Mouse (Mus musculus) intestine, embryonic 14.5 days (tissue): ENCODE results near the gene Wapl. TPM values are rescaled to one million over a fixed set of nuclear protein-coding genes. Genes with fewer than 3 reads are reported as not detected.

ENCODE experiments used
- ATAC-seq: fragments of 200-750 bp; cut with Nextera tagmentation; replicated peaks from 2 replicates; pipeline ENCODE4 v1.8.0; 2017; ENCODE audit warnings: low read depth, moderate number of reproducible peaks, moderate TSS enrichment, moderate library complexity; ENCODE audit not compliant: low FRiP score, low TSS enrichment
- DNase-seq: peaks from one replicate; pipeline ENCODE4 v3.0.0-alpha.2; 2018; ENCODE audit warnings: low spot score
- H3K27ac ChIP-seq: fragments of 300-500 bp; sonication (generic); 2 replicates; pipeline ENCODE4 v1.5.1; 2014; ENCODE audit warnings: low read depth, mild to moderate bottlenecking, control low read depth
- H3K27me3 ChIP-seq: fragments of 300-500 bp; sonication (generic); replicated peaks from 2 replicates; pipeline ENCODE4 v1.6.1; 2014; ENCODE audit warnings: low read length, control low read depth; ENCODE audit not compliant: control insufficient read depth, insufficient read depth
- H3K36me3 ChIP-seq: fragments of 300-500 bp; sonication (generic); 2 replicates; pipeline ENCODE4 v1.6.1; 2014; ENCODE audit warnings: low read length, control low read depth; ENCODE audit not compliant: control insufficient read depth, insufficient read depth
- H3K4me1 ChIP-seq: fragments of 300-500 bp; sonication (generic); replicated peaks from 2 replicates; pipeline ENCODE4 v1.6.1; 2014; ENCODE audit warnings: low read length, control low read depth, mixed read lengths; ENCODE audit not compliant: control insufficient read depth, insufficient read depth
- H3K4me2 ChIP-seq: fragments of 300-500 bp; sonication (generic); 2 replicates; pipeline ENCODE4 v1.6.1; 2014; ENCODE audit warnings: low read length
- H3K4me3 ChIP-seq: fragments of 300-500 bp; sonication (generic); 2 replicates; pipeline ENCODE4 v1.5.1; 2014; ENCODE audit warnings: low read depth, low read length, control low read depth, mixed read lengths
- H3K9ac ChIP-seq: fragments of 300-500 bp; sonication (generic); 2 replicates; pipeline ENCODE4 v1.6.1; 2014; ENCODE audit warnings: mild to moderate bottlenecking, low read length
- H3K9me3 ChIP-seq: fragments of 300-500 bp; sonication (generic); 2 replicates; pipeline ENCODE4 v1.6.1; 2016; ENCODE audit warnings: low read length, control low read depth; ENCODE audit not compliant: control insufficient read depth
- WGBS: fragments of 180-500 bp; shearing (Covaris S2); extraction: QIAGEN DNeasy Blood & Tissue Kit; methylation state at CpG from one replicate; pipeline ENCODE4 v1.1.7; 2014; 5-methylcytosine and 5-hydroxymethylcytosine counted together
- polyA plus RNA-seq: library from polyadenylated mRNA; unstranded; fragments of >200 nt; fragmentation: Nextera tagmentation; extraction: Ambion mirVana; gene quantifications from 2 replicates; pipeline ENCODE4 v1.2.1, GENCODE M21; 2014

The Wapl gene
- polyA plus RNA-seq, 1 experiment from 2014 or later: 29.7 TPM

GRCm38 (mm10) chr14:34763771-34764539 is 90.2 kb downstream of the Wapl start:
- H3K9me3 ChIP-seq: no peaks in the 10 kb centered on the region
- H3K4me1 ChIP-seq: peaks cover 4% of the 10 kb centered on the region
- ATAC-seq: no peak
- no peaks in the 10 kb centered on the region for H3K36me3 ChIP-seq
- 32% methylated on average over 10 of the region's 10 CpGs for WGBS
- H3K4me3 ChIP-seq: no peak overlapping the region
- H3K27ac ChIP-seq: no peak overlapping the region
- H3K9ac ChIP-seq: no peak overlapping the region
- DNase-seq: no peak
- H3K27me3 ChIP-seq: no peaks in the 10 kb centered on the region
- H3K4me2 ChIP-seq: no peak overlapping the region

GRCm38 (mm10) chr14:34764908-34765307 is 91.2 kb downstream of the Wapl start:
- DNase-seq (no peak), ATAC-seq (no peak)
- 0 out of 2 replicates have a peak, but pooled peaks cover 6% of the 10 kb centered on the region for H3K27me3 ChIP-seq
- WGBS: 80% methylated on average over 9 of the region's 9 CpGs
- H3K4me3 ChIP-seq: no peak overlapping the region
- no peaks in the 10 kb centered on the region for H3K36me3 ChIP-seq
- H3K27ac ChIP-seq: no peak overlapping the region
- peaks cover 4% of the 10 kb centered on the region for H3K4me1 ChIP-seq
- H3K4me2 ChIP-seq: no peak overlapping the region
- H3K9me3 ChIP-seq: no peaks in the 10 kb centered on the region
- no peak overlapping the region for H3K9ac ChIP-seq

- Histone ChIP-seq H3K4me2 (no peak overlapping the region), H3K36me3 (no peaks in the 10 kb centered on the region), H3K27me3 (0 out of 2 replicates have a peak, but pooled peaks cover 10% of the 10 kb centered on the region), H3K27ac (no peak overlapping the region), H3K4me1 (peaks cover 4% of the 10 kb centered on the region), H3K9me3 (no peaks in the 10 kb centered on the region), H3K9ac (no peak overlapping the region), H3K4me3 (no peak overlapping the region)
- ATAC-seq (no peak), DNase-seq (no peak)
- WGBS: 93% methylated on average over 7 of the region's 7 CpGs
These were observed 91.7 kb downstream of the Wapl start for GRCm38 (mm10) chr14:34765380-34765779.

GRCm38 (mm10) chr14:34766181-34766580 is 92.5 kb downstream of the Wapl start:
- WGBS: 90% methylated on average over 5 of the region's 5 CpGs
- Histone ChIP-seq H3K9ac (no peak overlapping the region), H3K9me3 (no peaks in the 10 kb centered on the region), H3K27ac (no peak overlapping the region), H3K27me3 (0 out of 2 replicates have a peak, but pooled peaks cover 10% of the 10 kb centered on the region), H3K36me3 (no peaks in the 10 kb centered on the region), H3K4me3 (no peak overlapping the region), H3K4me2 (no peak overlapping the region), H3K4me1 (peaks cover 4% of the 10 kb centered on the region)
- no peak for ATAC-seq
- no peak for DNase-seq

GRCm38 (mm10) chr14:34768373-34768772 is 94.6 kb downstream of the Wapl start:
- peak; percentile 80 for DNase-seq
- H3K9ac ChIP-seq: no peak overlapping the region
- peak overlapping the region; percentile 44 for H3K4me3 ChIP-seq
- no peaks in the 10 kb centered on the region for H3K36me3 ChIP-seq
- peak; percentile 38; the same call in 1 of the 2 replicates for ATAC-seq
- no peaks in the 10 kb centered on the region for H3K9me3 ChIP-seq
- peaks cover 4% of the 10 kb centered on the region for H3K4me1 ChIP-seq
- under 1% methylated on average over 10 of the region's 10 CpGs for WGBS
- H3K27me3 ChIP-seq: 0 out of 2 replicates have a peak, but pooled peaks cover 10% of the 10 kb centered on the region
- H3K27ac ChIP-seq: no peak overlapping the region
- H3K4me2 ChIP-seq: peak overlapping the region; percentile 99

- H3K36me3 ChIP-seq: no peaks in the 10 kb centered on the region
- H3K4me2 ChIP-seq: peak overlapping the region; percentile 99
- no peak overlapping the region for H3K27ac ChIP-seq
- ATAC-seq (peak; percentile 63), DNase-seq (peak; percentile 89)
- peak overlapping the region; percentile 44 for H3K4me3 ChIP-seq
- no peaks in the 10 kb centered on the region for H3K9me3 ChIP-seq
- H3K27me3 ChIP-seq: 0 out of 2 replicates have a peak, but pooled peaks cover 10% of the 10 kb centered on the region
- peaks cover under 1% of the 10 kb centered on the region for H3K4me1 ChIP-seq
- peak overlapping the region; percentile 37 for H3K9ac ChIP-seq
- WGBS: under 1% methylated on average over 36 of the region's 36 CpGs
These were observed 95.4 kb downstream of the Wapl start for GRCm38 (mm10) chr14:34769021-34769566.

- peak overlapping the region; percentile 44 for H3K4me3 ChIP-seq
- H3K4me1 ChIP-seq: no peaks in the 10 kb centered on the region
- peak overlapping the region; percentile 37 for H3K9ac ChIP-seq
- no peaks in the 10 kb centered on the region for H3K9me3 ChIP-seq
- ATAC-seq: peak; percentile 48
- H3K36me3 ChIP-seq: no peaks in the 10 kb centered on the region
- H3K27me3 ChIP-seq: 0 out of 2 replicates have a peak, but pooled peaks cover 10% of the 10 kb centered on the region
- peak overlapping the region; percentile 99 for H3K4me2 ChIP-seq
- H3K27ac ChIP-seq: no peak overlapping the region
- peak; percentile 73 for DNase-seq
- WGBS: 14% methylated on average over 32 of the region's 32 CpGs
These were observed 95.9 kb downstream of the Wapl start for GRCm38 (mm10) chr14:34769567-34770158.

- Histone ChIP-seq H3K27ac (no peak overlapping the region), H3K27me3 (0 out of 2 replicates have a peak, but pooled peaks cover 10% of the 10 kb centered on the region), H3K4me2 (no peak overlapping the region), H3K4me3 (no peak overlapping the region), H3K4me1 (no peaks in the 10 kb centered on the region), H3K9me3 (no peaks in the 10 kb centered on the region), H3K9ac (no peak overlapping the region), H3K36me3 (no peaks in the 10 kb centered on the region)
- ATAC-seq (no peak), DNase-seq (no peak)
- 82% methylated on average over 6 of the region's 6 CpGs for WGBS
These were observed 96.7 kb downstream of the Wapl start for GRCm38 (mm10) chr14:34770467-34770866.
